Mouse (Mus musculus) mesoderm, embryonic 11.5 days (tissue): ENCODE measurements around the gene 1700028J19Rik.
"Not testable (repeated sequence)": the region's sequence is repeated elsewhere in the genome, so short reads cannot be mapped to it uniquely, and the experiment has no call there.

Experiments used
- DNase-seq: peaks from one replicate; pipeline ENCODE4 v3.0.0-alpha.2; 2012; ENCODE audit warnings: low read depth, low spot score

Gene 1700028J19Rik

GRCm38 (mm10) chr7:44250732-44251275, 4.3 kb upstream of the 1700028J19Rik start:
- not testable (repeated sequence) for DNase-seq

DNA sequence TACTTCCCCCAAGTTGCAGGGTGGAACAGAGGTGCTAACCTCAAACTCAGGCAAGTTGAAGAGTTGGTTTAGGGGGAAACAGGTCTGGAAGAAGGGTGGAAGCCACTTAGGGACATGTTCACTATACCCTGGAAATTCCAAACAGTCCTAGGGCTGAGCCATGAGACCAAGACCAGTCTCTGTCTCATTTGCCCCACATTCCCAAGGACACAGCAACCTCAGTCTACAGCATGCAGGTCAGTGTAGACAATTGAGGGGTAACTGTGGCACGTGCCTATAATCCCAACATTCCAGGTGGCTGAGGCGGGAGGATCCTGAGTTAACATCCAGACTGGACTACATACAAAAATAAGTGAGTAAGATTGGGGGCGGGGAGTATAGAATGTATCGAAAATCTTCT, 2.8 kb upstream of the 1700028J19Rik start:
- DNase-seq, result no peak

DNA sequence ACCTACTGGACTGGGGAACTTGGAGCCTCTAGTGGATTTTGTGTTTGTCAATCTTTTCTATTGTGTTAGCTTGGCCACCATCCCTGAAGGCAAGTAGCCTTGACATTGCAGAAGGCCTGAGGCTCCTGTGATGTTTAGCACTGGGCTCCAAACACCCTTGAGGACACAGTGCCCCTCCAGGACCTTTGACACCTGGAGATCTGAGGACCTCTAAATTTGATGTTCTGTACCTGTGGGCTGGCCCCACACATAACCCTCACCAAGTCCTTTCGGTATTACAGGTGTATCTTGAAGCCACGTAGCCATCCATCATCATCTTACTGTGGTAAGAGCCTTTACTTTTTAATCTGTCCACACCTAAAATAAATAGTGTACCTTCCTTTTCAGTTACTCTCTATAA, 1.5 kb upstream of the 1700028J19Rik start:
- DNase-seq, result no peak

GRCm38 (mm10) chr7:44246984-44247470, 532 bp upstream of the 1700028J19Rik start:
- peak; percentile 69 for DNase-seq

GRCm38 (mm10) chr7:44244080-44244479, 2.4 kb downstream of the 1700028J19Rik start:
- DNase-seq, result no peak

DNA sequence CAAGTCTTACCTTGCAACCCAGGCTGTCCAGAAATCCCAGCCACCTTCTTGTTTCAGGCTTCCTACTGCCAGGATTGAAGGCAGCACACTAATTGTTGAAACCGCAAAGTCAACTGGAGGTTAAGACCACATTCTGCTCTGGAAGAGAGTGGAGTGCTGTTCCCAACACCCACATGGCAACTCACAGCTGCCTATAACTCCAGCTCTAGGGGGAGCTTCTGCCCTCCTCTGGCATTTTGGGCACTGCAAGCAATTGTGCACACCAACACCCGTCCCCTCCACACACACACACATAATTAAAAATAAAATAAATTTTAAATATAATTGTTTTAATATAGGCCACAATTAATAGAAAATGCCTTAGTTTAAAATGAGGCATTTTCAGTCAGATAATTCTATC, 5.3 kb downstream of the 1700028J19Rik start:
- DNase-seq, result no peak

DNA sequence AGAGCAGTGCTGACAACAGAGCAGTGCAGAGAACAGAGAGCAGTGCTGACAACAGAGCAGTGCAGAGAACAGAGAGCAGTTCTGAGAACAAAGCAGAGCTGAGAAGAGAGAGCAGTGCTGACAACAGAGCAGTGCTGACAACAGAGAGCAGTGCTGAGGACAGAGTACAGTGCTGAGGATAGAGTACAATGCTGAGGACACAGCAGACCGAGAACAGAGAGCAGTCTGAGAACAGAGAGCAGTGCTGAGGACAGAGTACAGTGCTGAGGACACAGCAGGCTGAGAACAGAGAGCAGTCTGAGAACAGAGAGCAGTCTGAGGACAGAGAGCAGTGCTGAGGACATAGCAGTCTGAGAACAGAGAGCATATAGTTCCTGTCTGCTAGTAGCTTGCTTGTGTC, 5.8 kb downstream of the 1700028J19Rik start:
- no peak for DNase-seq

GRCm38 (mm10) chr7:44239913-44240312, 6.6 kb downstream of the 1700028J19Rik start:
- DNase-seq, result no peak

DNA sequence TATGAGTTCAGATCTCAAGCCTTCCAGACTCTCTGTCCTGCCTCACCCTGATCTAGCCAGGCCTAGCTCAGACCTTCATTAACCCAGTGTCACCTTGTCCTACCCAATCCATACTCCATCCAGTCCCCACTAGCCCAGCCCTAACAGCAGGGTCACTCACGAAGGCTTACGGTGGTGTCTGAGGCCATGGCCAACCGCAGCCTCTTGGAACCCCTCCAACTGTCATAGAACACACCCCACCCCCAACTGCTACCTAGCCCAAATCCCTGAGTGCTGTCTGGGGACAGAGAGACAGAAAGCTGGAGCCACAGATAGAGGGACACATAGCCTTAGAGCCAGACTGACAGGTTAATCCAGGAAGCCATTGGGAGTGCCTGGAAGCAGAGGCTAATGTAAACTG, 10.6 kb downstream of the 1700028J19Rik start, which contains the start of gene Gm36864:
Gm36864 (plus strand) TSS at position 269 of the 400 bp plus-strand sequence.
- DNase-seq, result no peak

DNA sequence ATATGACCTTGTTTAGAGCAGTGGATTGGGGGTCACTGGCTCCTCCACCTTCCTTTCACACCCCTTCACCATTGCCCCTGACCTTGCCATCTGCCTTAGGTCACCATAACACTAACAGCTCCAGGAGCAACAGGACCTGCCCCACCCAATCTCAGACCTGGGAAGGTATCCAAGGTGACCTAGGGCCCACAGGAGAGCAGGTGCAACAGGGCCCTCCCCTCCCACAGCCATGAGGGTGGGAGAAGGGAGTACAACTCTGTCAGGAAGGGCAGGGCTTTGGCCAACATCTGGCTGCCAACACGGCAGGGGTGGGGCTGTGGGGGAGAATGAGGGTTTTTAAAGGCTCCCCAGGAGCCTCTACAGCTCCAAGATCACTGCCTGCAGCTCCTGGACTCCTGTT, 21.4 kb downstream of the 1700028J19Rik start, which contains the start of gene Klk1:
Klk1 (plus strand) TSS at position 285 of the 400 bp plus-strand sequence.
- DNase-seq, result no peak

GRCm38 (mm10) chr7:44222335-44222734, 24.2 kb downstream of the 1700028J19Rik start:
- DNase-seq, result not testable (repeated sequence)

GRCm38 (mm10) chr7:44221601-44222000, 24.9 kb downstream of the 1700028J19Rik start:
- not testable (repeated sequence) for DNase-seq

- DNase-seq, result no peak
Measured at GRCm38 (mm10) chr7:44215645-44216044, 30.9 kb downstream of the 1700028J19Rik start, which contains the start of gene Klk1b5. Gene Klk1b5, plus strand, starts transcription at chr7:44215945.

GRCm38 (mm10) chr7:44208307-44208706, 38.2 kb downstream of the 1700028J19Rik start:
- no peak for DNase-seq

GRCm38 (mm10) chr7:44207135-44207534, 39.4 kb downstream of the 1700028J19Rik start, which contains the start of gene Klk1b4:
Gene Klk1b4, plus strand, starts transcription at chr7:44207435.
- DNase-seq, result not testable (repeated sequence)

DNA sequence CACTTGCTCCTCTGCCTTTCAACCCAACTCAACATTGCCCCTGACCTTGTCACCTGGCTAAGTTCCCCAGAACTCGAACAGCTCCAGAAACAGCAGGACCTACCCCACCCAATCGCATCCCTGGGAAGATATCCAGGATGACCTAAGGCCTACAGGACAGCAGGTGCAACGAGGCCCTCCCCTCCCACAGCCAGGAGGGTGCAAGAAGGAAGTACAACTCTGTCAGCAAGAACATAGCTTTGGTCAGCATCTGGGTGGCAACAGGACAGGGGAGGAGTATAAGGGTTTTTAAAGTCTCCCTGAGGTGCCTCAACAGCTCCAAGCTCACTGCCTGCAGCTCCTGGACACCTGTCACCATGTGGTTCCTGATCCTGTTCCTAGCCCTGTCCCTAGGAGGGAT, 48.6 kb downstream of the 1700028J19Rik start, which contains the start of gene Klk1b3:
Klk1b3 (plus strand) TSS at position 301 of the 400 bp plus-strand sequence.
- DNase-seq, result no peak

DNA sequence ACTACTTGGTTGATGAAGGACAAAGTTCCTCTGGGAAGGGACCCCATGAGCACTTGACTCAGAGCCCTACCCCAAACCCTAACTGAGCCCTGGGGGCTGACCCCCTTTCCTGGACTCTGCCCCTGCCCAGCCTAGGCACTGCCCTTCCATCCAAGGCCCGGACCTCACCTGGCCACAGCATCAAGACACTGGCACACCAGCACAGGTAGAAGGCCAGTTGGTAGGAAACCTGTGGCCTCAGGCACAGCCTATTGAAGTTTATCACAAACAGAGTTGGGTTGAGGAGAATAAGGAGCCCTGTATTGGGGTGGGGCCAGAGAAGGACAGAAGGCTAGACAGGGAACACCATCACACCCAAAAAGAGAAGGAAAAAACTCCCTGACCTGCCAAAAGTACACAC, 53.0 kb downstream of the 1700028J19Rik start:
- not testable (repeated sequence) for DNase-seq

GRCm38 (mm10) chr7:44187936-44188335, 58.6 kb downstream of the 1700028J19Rik start, which contains the start of gene Klk1b24:
Gene Klk1b24, plus strand, starts transcription at chr7:44188236.
- not testable (repeated sequence) for DNase-seq

DNA sequence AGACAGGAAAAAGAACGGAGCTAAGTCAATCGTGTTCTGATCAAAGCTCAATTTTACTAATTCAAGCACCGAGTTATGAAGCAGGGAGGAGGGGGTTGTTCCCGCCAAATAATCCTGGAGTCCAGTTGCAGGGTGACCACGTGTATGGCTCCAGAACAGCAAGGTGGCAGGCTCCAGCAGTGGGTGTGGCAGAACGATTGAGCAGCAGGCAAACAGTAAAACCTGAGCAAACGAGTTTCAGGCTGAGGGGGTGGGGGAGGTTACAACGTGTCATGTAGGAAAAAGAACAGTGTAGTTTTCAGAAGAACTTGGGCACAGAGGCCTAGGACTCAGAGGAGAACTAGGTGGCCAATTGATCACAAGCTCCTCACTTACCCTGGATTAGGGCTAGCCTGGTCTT, 60.0 kb downstream of the 1700028J19Rik start:
- not testable (repeated sequence) for DNase-seq
